Mouse (Mus musculus) thymus, postnatal 36 days (tissue): ENCODE data around the gene Kcna3.

ENCODE experiments used
- DNase-seq, 2 experiments: peaks; one replicate each; pipeline ENCODE4 v3.0.0; 2022; ENCODE audit warnings: mixed read lengths in 2 of 2

Kcna3 gene

GRCm38 (mm10) chr3:107065510-107066095 is 29.6 kb downstream of the Kcna3 start:
- DNase-seq, result no peak

GRCm38 (mm10) chr3:107066165-107066850 is 30.3 kb downstream of the Kcna3 start:
- no peak for DNase-seq

GRCm38 (mm10) chr3:107067245-107067644 is 31.3 kb downstream of the Kcna3 start:
- DNase-seq, result no peak

GRCm38 (mm10) chr3:107073863-107074262 is 37.9 kb downstream of the Kcna3 start:
- DNase-seq, result peak; percentile 67 to 73

GRCm38 (mm10) chr3:107075705-107076104 is 39.7 kb downstream of the Kcna3 start:
- DNase-seq, result no peak

GRCm38 (mm10) chr3:107076658-107077057 is 40.7 kb downstream of the Kcna3 start:
- peak; percentile 45 to 58 for DNase-seq

GRCm38 (mm10) chr3:107077101-107077500 is 41.1 kb downstream of the Kcna3 start:
- DNase-seq, result no peak

DNA sequence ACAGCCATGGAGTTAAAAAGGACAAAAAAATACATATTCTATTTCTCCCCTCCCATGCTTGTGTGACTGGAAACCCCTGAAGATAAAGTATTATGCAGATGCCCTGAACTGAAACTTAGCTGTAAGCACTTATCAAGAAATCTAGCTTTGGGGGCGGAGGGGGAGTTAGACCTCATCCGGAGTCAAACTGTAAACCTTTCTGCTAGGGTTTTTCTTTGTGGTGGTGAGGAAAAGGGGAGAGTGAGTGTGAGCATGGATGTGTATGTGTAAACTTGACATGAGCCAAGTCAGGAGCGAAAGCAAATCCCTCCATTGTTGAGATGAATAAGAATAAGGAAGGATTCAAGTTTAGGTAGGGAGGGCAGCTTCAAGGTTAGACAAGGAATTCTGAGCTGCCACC is 44.8 kb downstream of the Kcna3 start:
- peak; percentile 68 to 72 for DNase-seq

DNA sequence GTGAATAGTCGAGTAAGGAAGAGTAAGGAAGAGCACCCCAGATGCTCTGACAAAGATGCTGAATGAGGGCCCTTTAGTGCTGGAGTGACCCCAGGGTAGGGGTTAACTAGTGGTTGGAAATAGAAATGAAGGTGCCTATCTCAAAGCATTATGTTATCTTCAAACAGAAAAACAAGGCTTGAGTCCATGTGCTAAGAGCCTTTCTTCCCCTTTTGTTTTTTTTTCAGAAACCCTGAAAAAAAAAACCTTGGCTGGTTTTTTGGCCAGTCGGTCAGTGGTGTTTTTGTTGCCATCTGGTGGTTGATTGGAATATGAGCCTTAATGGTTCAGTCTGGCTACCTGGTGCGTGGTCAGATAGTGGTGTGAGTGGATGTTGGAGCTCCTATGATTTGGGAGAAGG is 45.3 kb downstream of the Kcna3 start:
- DNase-seq, result no peak

DNA sequence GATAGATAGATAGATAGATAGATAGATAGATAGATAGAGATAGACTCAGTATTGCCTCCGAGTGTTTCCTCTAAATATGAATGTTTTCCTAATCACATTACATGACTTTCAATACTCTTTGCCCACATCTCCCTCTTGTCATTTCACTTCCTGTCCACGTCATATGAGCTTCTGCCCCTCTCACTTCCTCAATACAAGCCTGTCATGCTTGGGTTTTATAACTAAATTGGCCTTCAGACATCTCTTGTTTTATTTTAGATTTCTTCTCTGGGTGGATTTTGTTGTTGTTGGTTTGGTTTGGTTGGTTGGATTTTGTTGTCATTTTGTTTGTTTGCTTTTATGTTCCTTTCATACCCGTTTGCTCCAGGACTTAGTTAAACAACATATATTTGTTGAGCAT is 48.6 kb downstream of the Kcna3 start:
- no peak for DNase-seq

GRCm38 (mm10) chr3:107087410-107087809 is 51.4 kb downstream of the Kcna3 start:
- no peak for DNase-seq
